Mouse (Mus musculus): ENCODE results near the gene Gpr135. TPM values are rescaled to one million over a fixed set of nuclear protein-coding genes. Genes with fewer than 3 reads are reported as not detected.
A peak's percentile ranks its signal among the peaks of the same experiment; 100 is the strongest.

Gpr135 gene
- polyA plus RNA-seq, 1 experiment from 2014 or later, result 1.4 TPM

- Histone ChIP-seq H3K36me3 (0 out of 2 replicates have a peak, but pooled peaks cover 2% of the 10 kb centered on the region), H3K9me3 (no peaks in the 10 kb centered on the region), H3K4me1 (peaks cover 31% of the 10 kb centered on the region), H3K27me3 (no peaks in the 10 kb centered on the region), H3K4me2 (replicated peaks) (peak overlapping the region; percentile 86), H3K27ac (peak overlapping the region; percentile 74), H3K9ac (peak overlapping the region; percentile 72), H3K4me3 (peak overlapping the region; percentile 61)
- WGBS, result under 1% methylated on average over 31 of the region's 31 CpGs
- ATAC-seq (ENCODE audit: insufficient number of reproducible peaks, insufficient read depth, low FRiP score, low TSS enrichment), result peak; percentile 17; the same call in 1 of the 2 replicates
These were observed 14.1 kb upstream of the Gpr135 start for GRCm38 (mm10) chr12:72085024-72085328.

DNA sequence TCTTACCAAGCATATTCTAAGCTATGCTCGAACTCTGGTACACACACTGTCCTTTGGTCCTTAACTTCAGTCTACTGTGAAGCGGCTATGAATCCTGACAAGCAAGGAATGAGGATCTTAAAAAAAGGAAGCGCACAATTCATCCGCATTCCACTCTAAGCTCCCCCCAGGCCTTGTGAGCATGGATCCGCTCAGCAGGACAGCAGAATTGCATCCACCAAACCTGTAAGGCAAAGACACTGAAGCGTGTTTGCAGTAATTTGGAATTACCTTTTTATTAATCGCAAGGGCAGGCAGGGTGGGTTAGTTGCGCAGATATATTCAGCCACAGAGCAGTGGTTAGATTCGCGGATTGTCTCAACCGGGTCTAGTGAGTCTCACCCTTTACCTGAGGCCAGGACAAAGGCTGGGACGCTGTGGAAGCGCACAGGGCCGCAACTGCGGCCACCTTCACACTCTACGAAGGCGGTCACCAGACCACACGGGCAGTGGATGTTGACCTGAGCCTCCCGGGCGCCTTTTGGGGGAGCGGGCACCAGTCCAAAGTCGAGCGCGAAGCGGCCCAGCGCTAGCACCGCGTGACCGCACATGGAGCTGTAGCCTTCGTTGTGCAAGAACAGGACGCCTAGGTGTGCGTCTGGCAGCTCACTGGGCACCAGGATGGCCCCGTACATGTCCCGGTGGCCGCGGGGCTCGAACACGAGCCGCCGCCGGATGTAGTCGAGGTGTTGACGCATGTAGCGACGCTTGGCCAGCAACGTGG, 13.5 kb upstream of the Gpr135 start:
- Histone ChIP-seq H3K4me1 (peaks cover 31% of the 10 kb centered on the region), H3K4me2 (replicated peaks) (peak overlapping the region; percentile 86), H3K9ac (peak overlapping the region; percentile 72), H3K9me3 (no peaks in the 10 kb centered on the region), H3K36me3 (no peaks in the 10 kb centered on the region), H3K27ac (peak overlapping the region; percentile 74), H3K27me3 (no peaks in the 10 kb centered on the region), H3K4me3 (peak overlapping the region; percentile 61)
- ATAC-seq (ENCODE audit: insufficient number of reproducible peaks, insufficient read depth, low FRiP score, low TSS enrichment), result 0 out of 2 replicates have a peak, but pooled peaks have one; percentile 3
- 2% methylated on average over 46 of the region's 46 CpGs for WGBS

- WGBS, result 79% methylated on average over 9 of the region's 9 CpGs
- Histone ChIP-seq H3K4me2 (replicated peaks) (no peak overlapping the region), H3K36me3 (no peaks in the 10 kb centered on the region), H3K27ac (no peak overlapping the region), H3K4me1 (peaks cover 30% of the 10 kb centered on the region), H3K4me3 (no peak overlapping the region), H3K9me3 (no peaks in the 10 kb centered on the region), H3K27me3 (no peaks in the 10 kb centered on the region), H3K9ac (no peak overlapping the region)
- no peak for ATAC-seq (ENCODE audit: insufficient number of reproducible peaks, insufficient read depth, low FRiP score, low TSS enrichment)
These were observed 12.3 kb upstream of the Gpr135 start for GRCm38 (mm10) chr12:72083265-72083664.

DNA sequence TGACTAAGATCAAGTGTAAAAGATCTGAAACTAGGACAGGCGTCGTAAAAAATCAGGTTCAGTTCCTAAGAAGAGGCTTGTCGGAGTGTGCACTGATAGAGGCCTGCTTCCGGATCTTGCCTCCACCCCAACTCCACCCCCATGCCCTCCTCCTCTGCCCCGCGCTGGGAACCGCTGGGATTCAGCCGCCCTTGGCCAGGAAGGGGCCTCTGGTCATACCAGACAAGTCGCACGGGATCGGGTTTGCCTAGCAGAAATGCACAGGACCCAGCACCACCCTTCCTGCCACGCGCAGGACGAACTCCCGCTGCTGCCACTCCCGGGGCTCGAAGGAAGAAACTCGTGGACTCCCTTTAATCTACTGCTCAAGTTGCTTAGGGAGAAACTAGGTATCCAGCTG, 11.4 kb upstream of the Gpr135 start:
- H3K9me3 ChIP-seq, result no peaks in the 10 kb centered on the region
- 0 out of 2 replicates have a peak overlapping the region, but pooled peaks have one; percentile 5 for H3K4me3 ChIP-seq
- WGBS, result 15% methylated on average over 18 of the region's 18 CpGs
- H3K4me1 ChIP-seq, result peaks cover 23% of the 10 kb centered on the region
- peak overlapping the region; percentile 35 for H3K4me2 ChIP-seq (replicated peaks)
- ATAC-seq (ENCODE audit: insufficient number of reproducible peaks, insufficient read depth, low FRiP score, low TSS enrichment), result no peak
- no peaks in the 10 kb centered on the region for H3K27me3 ChIP-seq
- no peaks in the 10 kb centered on the region for H3K36me3 ChIP-seq
- no peak overlapping the region for H3K27ac ChIP-seq
- no peak overlapping the region for H3K9ac ChIP-seq

DNA sequence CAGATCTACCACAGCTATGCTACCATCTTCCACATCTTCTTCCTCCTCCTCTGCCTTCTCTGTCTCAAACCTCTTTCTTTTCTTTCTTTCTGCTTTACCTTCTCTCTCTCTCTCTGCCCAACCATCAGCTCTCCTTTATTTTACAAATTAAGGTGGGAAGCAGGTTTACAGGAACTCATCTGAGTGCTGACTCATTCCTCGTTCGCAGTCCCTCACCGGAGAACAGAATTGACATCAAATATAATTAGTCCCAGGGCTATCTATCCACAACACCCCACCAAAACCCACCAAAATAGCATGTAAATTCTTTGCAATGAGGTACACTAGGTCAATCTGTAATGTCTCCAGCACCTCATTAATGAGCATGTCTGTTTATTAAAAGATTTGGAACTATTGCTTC, 11.0 kb upstream of the Gpr135 start:
- ATAC-seq (ENCODE audit: insufficient number of reproducible peaks, insufficient read depth, low FRiP score, low TSS enrichment), result no peak
- Histone ChIP-seq H3K9ac (no peak overlapping the region), H3K27ac (no peak overlapping the region), H3K4me2 (replicated peaks) (peak overlapping the region; percentile 35), H3K36me3 (peaks cover 1% of the 10 kb centered on the region; the same call in 1 of the 2 replicates), H3K4me1 (peaks cover 21% of the 10 kb centered on the region), H3K27me3 (no peaks in the 10 kb centered on the region), H3K4me3 (no peak overlapping the region), H3K9me3 (no peaks in the 10 kb centered on the region)
- 82% methylated on average over 3 of the region's 3 CpGs for WGBS

GRCm38 (mm10) chr12:72078248-72078647, 7.3 kb upstream of the Gpr135 start:
- Histone ChIP-seq H3K27me3 (no peaks in the 10 kb centered on the region), H3K4me1 (peaks cover 12% of the 10 kb centered on the region), H3K36me3 (peaks cover 6% of the 10 kb centered on the region), H3K9me3 (no peaks in the 10 kb centered on the region), H3K9ac (no peak overlapping the region), H3K4me3 (no peak overlapping the region), H3K4me2 (replicated peaks) (no peak overlapping the region), H3K27ac (no peak overlapping the region)
- no peak for ATAC-seq (ENCODE audit: insufficient number of reproducible peaks, insufficient read depth, low FRiP score, low TSS enrichment)
- WGBS, result 93% methylated on average over 3 of the region's 3 CpGs

GRCm38 (mm10) chr12:72069626-72070326, 1.1 kb downstream of the Gpr135 start:
- ATAC-seq (ENCODE audit: insufficient number of reproducible peaks, insufficient read depth, low FRiP score, low TSS enrichment), result peak; percentile 57; the same call in 1 of the 2 replicates
- Histone ChIP-seq H3K27me3 (peaks cover 35% of the 10 kb centered on the region), H3K4me3 (peak overlapping the region; percentile 72), H3K27ac (0 out of 2 replicates have a peak overlapping the region, but pooled peaks have one; percentile 2), H3K4me1 (peaks cover 9% of the 10 kb centered on the region; the same call in 1 of the 2 replicates), H3K36me3 (no peaks in the 10 kb centered on the region), H3K9ac (peak overlapping the region; percentile 63), H3K9me3 (no peaks in the 10 kb centered on the region), H3K4me2 (replicated peaks) (peak overlapping the region; percentile 97)
- 3% methylated on average over 40 of the region's 40 CpGs for WGBS

DNA sequence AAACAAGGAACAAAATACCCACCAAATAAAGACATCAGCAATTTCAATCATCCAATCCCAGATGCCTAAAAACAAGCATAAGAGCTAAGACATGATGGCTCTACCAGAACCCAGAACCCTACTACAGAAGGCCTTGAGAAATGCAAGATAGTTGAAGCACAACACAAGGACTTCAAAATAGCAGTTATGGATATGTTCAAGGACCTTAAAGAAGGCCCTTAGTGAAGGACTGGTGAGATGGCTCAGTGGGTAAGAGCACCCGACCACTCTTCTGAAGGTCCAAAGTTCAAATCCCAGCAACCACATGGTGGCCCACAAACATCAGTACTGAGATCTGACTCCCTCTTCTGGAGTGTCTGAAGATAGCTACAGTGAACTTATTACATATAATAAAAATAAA, 13.1 kb downstream of the Gpr135 start:
- H3K9me3 ChIP-seq, result no peaks in the 10 kb centered on the region
- H3K27ac ChIP-seq, result no peak overlapping the region
- no peak overlapping the region for H3K4me3 ChIP-seq
- H3K36me3 ChIP-seq, result no peaks in the 10 kb centered on the region
- no peaks in the 10 kb centered on the region for H3K4me1 ChIP-seq
- H3K27me3 ChIP-seq, result no peaks in the 10 kb centered on the region; the same call in 1 of the 2 replicates
- 92% methylated on average over 1 of the region's 1 CpGs for WGBS
- no peak overlapping the region for H3K9ac ChIP-seq
- H3K4me2 ChIP-seq (replicated peaks), result no peak overlapping the region
- no peak for ATAC-seq (ENCODE audit: insufficient number of reproducible peaks, insufficient read depth, low FRiP score, low TSS enrichment)

- Histone ChIP-seq H3K9ac (no peak overlapping the region), H3K36me3 (no peaks in the 10 kb centered on the region), H3K27ac (no peak overlapping the region), H3K27me3 (no peaks in the 10 kb centered on the region), H3K4me2 (replicated peaks) (no peak overlapping the region), H3K9me3 (no peaks in the 10 kb centered on the region), H3K4me3 (no peak overlapping the region), H3K4me1 (no peaks in the 10 kb centered on the region)
- 39% methylated on average over 6 of the region's 6 CpGs for WGBS
- ATAC-seq (ENCODE audit: insufficient number of reproducible peaks, insufficient read depth, low FRiP score, low TSS enrichment), result no peak
These were observed 17.1 kb downstream of the Gpr135 start for GRCm38 (mm10) chr12:72053851-72054250.

- H3K36me3 ChIP-seq, result no peaks in the 10 kb centered on the region
- ATAC-seq (ENCODE audit: insufficient number of reproducible peaks, insufficient read depth, low FRiP score, low TSS enrichment), result no peak
- H3K27ac ChIP-seq, result no peak overlapping the region
- H3K27me3 ChIP-seq, result no peaks in the 10 kb centered on the region
- 40% methylated on average over 6 of the region's 6 CpGs for WGBS
- H3K4me3 ChIP-seq, result no peak overlapping the region
- H3K4me2 ChIP-seq (replicated peaks), result no peak overlapping the region
- H3K4me1 ChIP-seq, result no peaks in the 10 kb centered on the region
- H3K9me3 ChIP-seq, result no peaks in the 10 kb centered on the region
- H3K9ac ChIP-seq, result no peak overlapping the region
These were observed 17.6 kb downstream of the Gpr135 start for GRCm38 (mm10) chr12:72053303-72053702.

DNA sequence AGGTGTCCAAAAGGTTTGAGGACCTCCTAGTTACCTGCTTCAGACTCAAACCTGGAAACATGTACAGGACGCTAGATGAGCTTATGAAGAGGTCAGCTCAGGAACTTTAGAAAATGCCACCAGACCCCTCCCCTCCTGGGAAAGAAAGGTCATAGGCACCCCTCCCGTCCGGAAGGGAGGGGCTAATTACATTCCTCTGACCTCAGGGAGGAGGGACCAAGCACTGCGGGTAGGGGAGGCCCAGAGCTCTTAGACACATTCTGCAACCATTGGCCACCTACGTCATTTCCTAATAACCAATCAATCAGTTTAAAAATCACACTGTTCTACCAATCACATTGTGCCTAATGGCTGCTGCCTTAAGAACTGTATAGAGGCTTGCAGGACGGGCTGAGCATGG, 18.4 kb downstream of the Gpr135 start:
- Histone ChIP-seq H3K4me3 (no peak overlapping the region), H3K27me3 (no peaks in the 10 kb centered on the region), H3K27ac (no peak overlapping the region), H3K4me2 (replicated peaks) (no peak overlapping the region), H3K36me3 (no peaks in the 10 kb centered on the region), H3K4me1 (no peaks in the 10 kb centered on the region), H3K9ac (no peak overlapping the region), H3K9me3 (no peaks in the 10 kb centered on the region)
- 73% methylated on average over 6 of the region's 6 CpGs for WGBS
- no peak for ATAC-seq (ENCODE audit: insufficient number of reproducible peaks, insufficient read depth, low FRiP score, low TSS enrichment)

DNA sequence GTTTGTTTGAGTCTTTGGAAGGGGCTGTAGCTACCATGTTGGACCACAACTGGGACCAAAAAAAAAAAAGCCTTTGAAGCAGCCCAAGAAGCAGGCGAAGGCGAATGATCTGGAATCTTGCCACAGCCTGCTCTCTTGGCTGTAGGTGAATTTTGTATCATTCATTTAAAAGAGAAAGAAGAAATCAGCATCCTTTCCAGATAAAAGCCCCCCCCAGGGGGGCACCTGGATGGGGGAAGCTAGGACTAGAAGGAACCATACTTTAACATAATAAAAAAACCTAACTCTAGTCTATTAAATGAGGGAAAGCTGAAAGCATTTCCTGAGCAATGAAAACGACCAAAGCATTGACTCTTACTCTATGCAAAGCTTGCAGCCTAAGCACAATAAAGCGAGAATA, 20.1 kb downstream of the Gpr135 start:
- no peak overlapping the region for H3K4me3 ChIP-seq
- no peaks in the 10 kb centered on the region for H3K36me3 ChIP-seq
- H3K27ac ChIP-seq, result no peak overlapping the region
- H3K4me1 ChIP-seq, result no peaks in the 10 kb centered on the region
- no peak overlapping the region for H3K9ac ChIP-seq
- no peaks in the 10 kb centered on the region for H3K9me3 ChIP-seq
- H3K27me3 ChIP-seq, result no peaks in the 10 kb centered on the region
- ATAC-seq (ENCODE audit: insufficient number of reproducible peaks, insufficient read depth, low FRiP score, low TSS enrichment), result no peak
- WGBS, result 86% methylated on average over 4 of the region's 4 CpGs
- H3K4me2 ChIP-seq (replicated peaks), result no peak overlapping the region
